Mouse (Mus musculus): Measurements from ENCODE around the gene B3galnt2. TPM values are rescaled to one million over a fixed set of nuclear protein-coding genes. Genes with fewer than 3 reads are reported as not detected.

Gene B3galnt2
- total RNA-seq (2014; rRNA removed; ENCODE audit: low replicate concordance): 31.1 and 44.8 TPM in 2 replicates
- 8.6 and 8.8 TPM in 2 replicates for polyA plus RNA-seq (2015; fragmentation: Nextera tagmentation; extraction: Ambion mirVana)

DNA sequence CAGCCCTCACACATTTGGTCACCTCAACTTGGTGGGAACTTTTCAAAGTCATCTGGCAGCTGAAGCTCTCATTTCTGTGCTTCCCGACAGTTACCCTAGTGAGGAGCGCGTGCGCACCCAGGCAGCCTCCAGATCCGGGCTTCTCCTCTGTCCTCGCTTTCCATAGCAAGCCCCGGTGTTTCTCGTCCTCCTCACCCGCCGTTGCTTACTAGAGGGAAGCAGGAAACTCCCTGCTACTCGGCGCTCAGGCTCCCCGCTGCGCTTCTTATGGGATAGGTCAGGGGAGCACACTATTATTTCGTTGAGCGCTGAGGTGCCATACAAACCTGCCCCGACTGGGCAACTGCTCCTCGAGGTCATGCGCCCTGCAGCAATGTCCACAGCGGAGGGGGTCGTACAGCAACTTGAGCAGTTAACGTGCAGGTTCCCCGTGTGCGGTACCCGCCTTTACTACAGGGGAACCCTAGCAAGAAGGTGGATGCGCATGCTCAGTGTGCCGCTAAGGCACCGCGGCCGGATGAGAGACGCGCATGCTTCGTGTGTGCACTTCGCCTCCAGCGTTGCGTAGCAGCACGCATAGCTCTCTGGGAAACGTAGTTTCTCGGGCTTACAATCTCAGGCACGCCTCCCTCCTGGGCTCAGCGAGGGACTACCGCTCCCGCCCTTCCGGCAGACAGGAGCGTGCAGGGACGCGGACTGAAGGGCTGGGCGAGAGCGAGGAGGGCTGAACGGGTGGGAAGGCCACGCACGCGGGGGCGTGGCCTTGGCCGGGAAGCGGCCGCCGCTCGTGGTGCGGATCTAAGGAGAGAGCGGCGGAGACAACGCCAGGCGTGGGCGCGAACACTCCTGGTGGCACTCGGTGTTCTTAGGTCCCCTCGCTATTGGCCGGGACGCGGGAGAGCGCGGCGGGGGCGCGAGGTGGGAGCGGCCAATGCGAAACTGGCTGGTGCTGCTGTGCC, at the start of gene B3galnt2:
TSS of gene B3galnt2 (plus strand) at position 596 of the 959 bp plus-strand sequence.
- Histone ChIP-seq H3K4me3 (ENCODE audit: low read depth, low read length) (peak within 1 kb of the TSS; percentile 90), H3K36me3 (replicated peaks; ENCODE audit: control insufficient read depth, insufficient read depth, low read length) (no peaks in the 10 kb centered on the region), H3K4me2 (ENCODE audit: low read depth, low read length) (peak within 1 kb of the TSS; percentile 84), H3K27me3 (ENCODE audit: control insufficient read depth, insufficient read depth, low read length) (no peaks in the 10 kb centered on the region), H3K4me1 (ENCODE audit: control insufficient read depth, insufficient read depth) (no peaks in the 10 kb centered on the region), H3K9ac (replicated peaks; ENCODE audit: low read depth, low read length) (peak within 1 kb of the TSS; percentile 77), H3K27ac (ENCODE audit: low read depth) (peak within 1 kb of the TSS; percentile 79), H3K9me3 (replicated peaks; ENCODE audit: control insufficient read depth, low read length) (no peaks in the 10 kb centered on the region)
- ATAC-seq (ENCODE audit: insufficient read depth, low read depth) (peak; percentile 99), DNase-seq (ENCODE audit: low spot score) (peak; percentile 100)
- TF ChIP-seq CTCF (IDR thresholded peaks at IDR 0.05; ENCODE audit: low read depth): no peak
- no peak for TF ChIP-seq EP300 (IDR thresholded peaks at IDR 0.05; ENCODE audit: low read depth)
- under 1% methylated on average over 71 of the region's 78 CpGs for WGBS

DNA sequence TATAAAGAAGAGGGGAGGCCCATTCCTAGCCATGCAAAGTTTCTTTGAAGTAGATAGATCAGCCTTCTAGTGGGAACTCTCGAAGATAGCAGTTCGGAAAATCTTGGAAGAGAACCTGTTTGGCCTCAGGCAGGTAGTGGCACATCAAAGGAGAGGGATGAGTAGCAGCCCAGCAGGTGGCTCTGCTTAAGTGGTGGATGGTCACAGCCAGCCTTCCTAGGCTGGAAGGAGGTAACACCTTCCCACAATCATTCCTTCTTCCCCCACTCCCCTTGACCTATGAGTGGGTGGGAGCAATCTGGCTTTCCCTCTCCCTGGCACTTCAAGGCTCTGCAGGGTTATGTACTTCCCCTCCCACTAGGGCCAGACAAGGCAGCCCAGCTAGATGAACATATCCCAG, 42.9 kb upstream of the B3galnt2 start:
- TF ChIP-seq CTCF (IDR thresholded peaks at IDR 0.05; ENCODE audit: low read depth) (no peak), EP300 (IDR thresholded peaks at IDR 0.05; ENCODE audit: low read depth) (no peak)
- no peak overlapping the region for H3K4me3 ChIP-seq (ENCODE audit: low read depth, low read length)
- ATAC-seq (ENCODE audit: insufficient read depth, low read depth) (no peak), DNase-seq (ENCODE audit: low spot score) (no peak)
- H3K27me3 ChIP-seq (ENCODE audit: control insufficient read depth, insufficient read depth, low read length): no peaks in the 10 kb centered on the region
- H3K4me2 ChIP-seq (ENCODE audit: low read depth, low read length): no peak overlapping the region
- no peak overlapping the region for H3K9ac ChIP-seq (replicated peaks; ENCODE audit: low read depth, low read length)
- 11% methylated on average over 2 of the region's 2 CpGs for WGBS
- H3K36me3 ChIP-seq (replicated peaks; ENCODE audit: control insufficient read depth, insufficient read depth, low read length): no peaks in the 10 kb centered on the region
- no peaks in the 10 kb centered on the region for H3K9me3 ChIP-seq (replicated peaks; ENCODE audit: control insufficient read depth, low read length)
- H3K4me1 ChIP-seq (ENCODE audit: control insufficient read depth, insufficient read depth): no peaks in the 10 kb centered on the region
- no peak overlapping the region for H3K27ac ChIP-seq (ENCODE audit: low read depth)

GRCm38 (mm10) chr13:13919396-13919795, 34.9 kb upstream of the B3galnt2 start:
- ATAC-seq (ENCODE audit: insufficient read depth, low read depth): no peak
- Histone ChIP-seq H3K9me3 (replicated peaks; ENCODE audit: control insufficient read depth, low read length) (no peaks in the 10 kb centered on the region), H3K4me3 (ENCODE audit: low read depth, low read length) (no peak overlapping the region), H3K27ac (ENCODE audit: low read depth) (no peak overlapping the region), H3K27me3 (ENCODE audit: control insufficient read depth, insufficient read depth, low read length) (no peaks in the 10 kb centered on the region), H3K4me2 (ENCODE audit: low read depth, low read length) (no peak overlapping the region), H3K4me1 (ENCODE audit: control insufficient read depth, insufficient read depth) (no peaks in the 10 kb centered on the region), H3K9ac (replicated peaks; ENCODE audit: low read depth, low read length) (no peak overlapping the region), H3K36me3 (replicated peaks; ENCODE audit: control insufficient read depth, insufficient read depth, low read length) (no peaks in the 10 kb centered on the region)
- WGBS: 91% methylated on average over 3 of the region's 3 CpGs
- TF ChIP-seq CTCF (IDR thresholded peaks at IDR 0.05; ENCODE audit: low read depth): no peak
- no peak for TF ChIP-seq EP300 (IDR thresholded peaks at IDR 0.05; ENCODE audit: low read depth)
- no peak for DNase-seq (ENCODE audit: low spot score)

DNA sequence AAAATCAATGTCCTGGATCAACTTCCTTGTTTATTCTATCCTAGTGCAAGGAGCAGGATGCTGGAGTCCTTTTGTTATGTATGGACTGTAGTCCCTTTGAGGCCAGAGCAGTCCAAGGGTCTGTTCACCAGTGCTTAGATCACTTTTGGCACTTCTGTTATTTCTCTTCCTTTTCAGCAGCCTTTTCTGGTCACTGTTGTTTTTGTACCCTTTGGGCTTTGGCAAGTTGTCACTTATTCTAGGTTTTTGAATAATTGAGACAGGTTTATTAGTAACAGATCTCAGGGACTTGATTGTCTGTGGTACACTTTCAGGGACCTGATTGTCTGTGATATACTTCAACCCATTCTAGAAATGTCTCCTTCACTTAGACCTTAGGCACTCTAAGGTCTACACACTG, 31.7 kb upstream of the B3galnt2 start:
- H3K36me3 ChIP-seq (replicated peaks; ENCODE audit: control insufficient read depth, insufficient read depth, low read length): no peaks in the 10 kb centered on the region
- no peak overlapping the region for H3K27ac ChIP-seq (ENCODE audit: low read depth)
- H3K27me3 ChIP-seq (ENCODE audit: control insufficient read depth, insufficient read depth, low read length): no peaks in the 10 kb centered on the region
- no peak overlapping the region for H3K4me2 ChIP-seq (ENCODE audit: low read depth, low read length)
- TF ChIP-seq EP300 (IDR thresholded peaks at IDR 0.05; ENCODE audit: low read depth) (no peak), CTCF (IDR thresholded peaks at IDR 0.05; ENCODE audit: low read depth) (no peak)
- H3K4me3 ChIP-seq (ENCODE audit: low read depth, low read length): no peak overlapping the region
- H3K9me3 ChIP-seq (replicated peaks; ENCODE audit: control insufficient read depth, low read length): no peaks in the 10 kb centered on the region
- H3K4me1 ChIP-seq (ENCODE audit: control insufficient read depth, insufficient read depth): no peaks in the 10 kb centered on the region
- ATAC-seq (ENCODE audit: insufficient read depth, low read depth): no peak
- DNase-seq (ENCODE audit: low spot score): no peak
- H3K9ac ChIP-seq (replicated peaks; ENCODE audit: low read depth, low read length): no peak overlapping the region

DNA sequence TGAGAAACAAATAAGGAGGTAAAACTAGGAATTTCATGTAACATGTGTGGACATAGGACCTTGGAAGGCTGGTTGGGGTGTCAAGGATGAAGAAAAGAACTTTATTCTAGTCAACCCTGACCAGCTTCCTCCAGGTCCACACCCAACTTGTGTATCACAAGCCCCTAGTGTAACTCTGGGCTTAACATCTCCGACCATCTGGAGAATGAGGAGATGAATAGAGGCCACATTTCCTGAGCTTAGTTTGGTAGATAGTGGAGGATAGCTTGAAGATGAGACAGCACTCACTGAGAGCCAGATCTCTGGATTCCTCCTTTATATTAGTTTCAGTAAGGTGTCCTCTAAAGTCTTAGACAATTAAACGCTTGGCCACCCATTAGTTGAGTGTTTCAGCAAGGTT, 24.3 kb upstream of the B3galnt2 start:
- TF ChIP-seq EP300 (IDR thresholded peaks at IDR 0.05; ENCODE audit: low read depth) (no peak), CTCF (IDR thresholded peaks at IDR 0.05; ENCODE audit: low read depth) (no peak)
- Histone ChIP-seq H3K4me1 (ENCODE audit: control insufficient read depth, insufficient read depth) (no peaks in the 10 kb centered on the region), H3K9ac (replicated peaks; ENCODE audit: low read depth, low read length) (no peak overlapping the region), H3K4me2 (ENCODE audit: low read depth, low read length) (no peak overlapping the region), H3K36me3 (replicated peaks; ENCODE audit: control insufficient read depth, insufficient read depth, low read length) (no peaks in the 10 kb centered on the region), H3K27me3 (ENCODE audit: control insufficient read depth, insufficient read depth, low read length) (no peaks in the 10 kb centered on the region), H3K9me3 (replicated peaks; ENCODE audit: control insufficient read depth, low read length) (no peaks in the 10 kb centered on the region), H3K4me3 (ENCODE audit: low read depth, low read length) (no peak overlapping the region), H3K27ac (ENCODE audit: low read depth) (no peak overlapping the region)
- 68% methylated on average over 2 of the region's 2 CpGs for WGBS
- no peak for DNase-seq (ENCODE audit: low spot score)
- ATAC-seq (ENCODE audit: insufficient read depth, low read depth): no peak
